Mouse (Mus musculus) thymus, postnatal 4 days (tissue): ENCODE data around the gene Efcab1.
"Not testable (repeated sequence)": the region's sequence is repeated elsewhere in the genome, so short reads cannot be mapped to it uniquely, and the experiment has no call there.

ENCODE experiments used
- DNase-seq: peaks from one replicate; pipeline ENCODE4 v3.0.0; 2021

Gene Efcab1

GRCm38 (mm10) chr16:14906393-14907100 lies at the start of gene Efcab1:
Efcab1 (plus strand) TSS chr16:14906606.
- no peak for DNase-seq

DNA sequence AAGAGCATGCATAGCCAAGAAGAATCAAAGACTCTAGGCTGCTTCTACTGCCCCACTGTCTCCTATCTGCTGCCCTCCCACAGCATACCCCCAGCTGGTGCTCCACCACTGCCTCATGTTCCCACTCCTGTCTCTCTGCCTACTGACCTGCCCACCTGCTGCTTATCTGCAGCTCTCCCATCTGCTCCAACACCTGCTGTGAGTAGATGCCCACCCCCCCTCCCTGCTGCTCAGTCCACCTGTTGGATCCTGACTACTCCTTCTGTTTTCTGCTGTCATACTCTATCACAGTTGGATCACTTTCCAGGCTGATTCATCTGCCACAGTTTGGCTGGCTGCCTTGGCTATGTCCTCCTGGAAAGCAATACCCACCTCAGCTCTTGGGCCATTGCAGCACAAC lies 47.0 kb upstream of the Efcab1 start:
- DNase-seq = no peak

GRCm38 (mm10) chr16:14884916-14885315 lies 21.5 kb upstream of the Efcab1 start:
- no peak for DNase-seq

GRCm38 (mm10) chr16:14885372-14885771 lies 21.0 kb upstream of the Efcab1 start:
- DNase-seq = no peak

DNA sequence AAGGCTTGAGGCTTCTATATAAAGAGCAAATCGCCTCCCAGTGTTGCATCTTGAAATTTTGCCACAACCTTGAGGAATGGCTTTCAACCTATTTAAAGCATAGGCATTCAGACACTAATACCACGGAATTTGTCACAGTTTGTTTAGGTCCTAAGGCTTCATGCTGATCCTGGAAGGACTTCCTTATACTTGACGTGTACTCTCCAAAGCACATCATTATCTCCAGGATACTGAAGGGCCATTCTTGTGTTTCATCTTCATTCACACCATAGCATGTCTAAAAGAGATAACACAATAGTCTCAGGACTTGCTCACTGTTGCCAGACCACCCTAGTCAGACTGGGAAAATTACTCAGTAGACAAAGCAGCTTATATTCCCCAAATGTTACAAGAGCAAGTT lies 13.9 kb upstream of the Efcab1 start:
- DNase-seq = no peak

DNA sequence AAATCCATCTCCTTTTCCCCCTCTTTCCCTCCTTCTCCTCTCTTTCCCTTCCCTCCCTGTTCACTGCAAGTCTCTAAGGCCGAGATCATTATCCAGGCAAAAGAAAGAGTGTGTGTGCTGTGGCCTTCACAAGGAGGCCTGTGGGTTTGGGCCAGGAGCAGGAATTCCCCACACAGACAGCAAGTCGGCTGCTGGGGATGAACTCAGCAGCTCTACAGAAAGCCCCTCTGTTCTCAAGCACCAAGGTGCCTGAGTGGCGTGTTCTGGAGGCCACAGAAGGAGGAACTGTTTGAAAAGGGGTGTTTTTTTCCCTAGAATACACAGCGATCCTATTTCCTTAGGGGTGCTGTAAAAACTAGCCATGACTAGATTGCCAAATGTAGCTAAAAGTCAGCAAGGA lies 12.5 kb upstream of the Efcab1 start:
- DNase-seq = no peak

DNA sequence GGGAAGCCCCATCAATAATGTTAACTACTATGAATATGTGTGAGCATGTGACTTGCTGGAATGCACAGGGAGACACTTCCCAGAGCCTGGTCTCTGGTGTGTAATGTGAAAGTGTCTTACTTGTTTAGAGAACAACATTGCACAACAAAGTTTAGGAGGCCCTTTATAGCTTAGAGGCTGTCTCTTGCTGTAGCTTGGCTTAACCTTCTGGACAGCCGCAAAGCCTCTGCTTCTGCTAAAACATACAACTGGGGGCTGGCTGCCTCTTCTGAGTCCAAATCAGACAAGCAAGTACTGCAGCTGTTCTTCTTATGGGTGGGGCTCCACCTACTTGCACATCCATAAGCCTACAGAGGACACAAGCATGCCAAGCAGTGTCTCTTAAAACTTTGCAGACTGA lies 11.7 kb upstream of the Efcab1 start:
- DNase-seq = no peak

GRCm38 (mm10) chr16:14895543-14895942 lies 10.9 kb upstream of the Efcab1 start:
- no peak for DNase-seq

DNA sequence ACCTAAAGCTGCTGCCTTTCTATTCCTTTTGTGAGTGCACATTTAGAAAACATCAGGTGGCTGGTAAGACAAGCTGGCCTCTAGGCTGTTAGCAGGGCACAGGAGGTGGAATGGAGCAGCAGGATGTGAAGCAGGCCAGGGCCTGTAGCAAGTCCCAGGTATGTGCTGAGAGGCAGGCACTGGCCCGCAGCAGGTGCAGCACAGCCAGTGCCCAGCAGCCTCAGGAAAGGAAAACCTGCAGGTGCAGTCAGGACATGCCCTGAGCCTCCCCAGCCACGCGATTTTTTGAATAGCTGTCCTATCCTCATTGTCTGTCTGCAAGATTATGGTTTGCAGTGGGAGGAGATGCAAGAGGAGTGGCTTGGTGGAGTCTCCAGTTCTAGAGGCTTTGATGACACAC lies 24.3 kb downstream of the Efcab1 start:
- DNase-seq = not testable (repeated sequence)

- not testable (repeated sequence) for DNase-seq
Measured at GRCm38 (mm10) chr16:14936478-14937166, 30.2 kb downstream of the Efcab1 start.

DNA sequence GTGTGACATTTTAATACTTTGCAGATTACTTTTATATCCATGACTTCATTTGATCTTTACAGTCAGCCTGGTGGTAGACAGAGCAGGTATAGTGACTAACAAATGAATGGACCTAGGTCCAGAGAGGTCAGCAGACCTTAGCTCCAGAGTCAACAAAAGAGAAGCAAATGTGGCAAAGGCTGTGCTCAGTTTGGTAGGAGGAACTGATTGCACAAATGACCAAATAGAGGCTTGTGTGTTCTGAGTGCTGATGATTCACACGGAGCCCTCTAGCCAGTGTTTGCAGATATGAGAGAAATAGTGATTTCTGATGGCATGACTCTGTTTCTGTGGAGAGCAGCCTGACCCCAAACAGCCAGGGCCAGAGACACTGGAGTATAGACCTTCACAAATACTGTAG lies 33.1 kb downstream of the Efcab1 start:
- DNase-seq = no peak

DNA sequence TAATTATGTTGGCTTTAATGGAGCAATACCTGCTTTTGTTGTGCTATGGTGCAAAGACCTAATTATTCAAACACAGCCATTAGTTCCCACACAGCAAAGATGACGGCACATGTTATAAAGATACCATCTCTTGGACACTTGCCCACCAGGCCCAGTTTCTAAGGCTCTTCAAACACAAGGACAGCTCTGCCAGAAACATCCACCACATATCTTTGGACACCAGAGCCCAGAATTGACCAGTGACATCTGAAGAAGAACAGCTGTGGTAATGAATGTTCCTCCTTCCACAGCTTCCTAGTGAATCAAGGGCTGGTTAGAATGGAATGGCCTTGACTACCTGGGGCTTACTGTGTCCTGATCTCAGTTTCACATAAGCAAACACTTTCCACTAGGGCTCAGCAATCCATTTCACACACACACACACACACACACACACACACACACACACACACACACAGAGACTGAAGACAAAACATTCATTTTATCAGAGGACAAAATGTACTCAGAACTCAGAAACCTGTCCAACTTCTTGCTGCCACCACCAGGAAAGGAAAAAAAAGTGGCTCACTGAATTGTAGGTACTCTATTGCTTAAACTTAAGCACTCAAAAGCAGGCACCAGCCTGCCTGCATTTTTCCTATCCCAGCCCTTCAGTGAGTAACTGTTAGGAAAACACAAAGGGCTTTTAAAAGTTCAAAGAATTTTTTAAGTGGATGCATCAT lies 33.7 kb downstream of the Efcab1 start:
- no peak for DNase-seq

DNA sequence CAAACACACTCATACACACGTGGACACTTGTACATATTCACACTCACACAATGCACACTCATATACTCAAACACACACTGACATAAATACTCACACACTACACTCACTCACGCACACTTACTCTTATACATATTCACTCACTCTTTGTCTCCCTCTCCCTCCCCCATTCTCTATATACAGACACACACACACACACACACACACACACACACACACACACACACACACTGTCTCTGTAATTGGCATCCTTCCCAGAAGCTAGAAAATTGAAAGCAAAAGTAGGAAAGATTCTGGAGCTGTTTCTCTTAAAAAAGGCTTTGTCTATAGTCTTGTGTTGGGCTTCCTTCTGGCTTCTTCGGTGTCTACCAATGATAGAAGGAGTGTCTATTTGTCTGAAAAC lies 34.5 kb downstream of the Efcab1 start:
- no peak for DNase-seq

- DNase-seq = no peak
Measured at GRCm38 (mm10) chr16:14943530-14943929, 37.1 kb downstream of the Efcab1 start.

- not testable (repeated sequence) for DNase-seq
Measured at GRCm38 (mm10) chr16:14947561-14947960, 41.2 kb downstream of the Efcab1 start.

DNA sequence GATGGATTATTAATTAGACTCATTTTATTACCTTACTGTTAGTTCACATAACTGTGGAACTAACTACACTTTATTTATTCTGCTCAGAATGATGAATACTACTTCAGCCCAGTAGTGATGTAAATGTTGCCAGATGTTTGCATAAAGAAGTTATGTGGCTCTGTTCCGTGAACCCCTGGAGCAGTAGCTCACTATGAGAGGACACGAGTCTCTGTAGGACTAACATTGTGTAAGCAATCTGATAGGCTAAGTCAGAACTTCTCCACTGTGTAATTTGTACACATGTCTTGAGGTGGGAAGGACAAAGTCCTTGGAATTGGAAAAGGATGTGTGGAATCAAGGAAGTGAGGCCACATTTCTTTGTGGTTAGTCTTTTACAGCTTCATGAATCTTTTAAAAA lies 45.5 kb downstream of the Efcab1 start:
- DNase-seq = no peak

- DNase-seq = no peak
Measured at GRCm38 (mm10) chr16:14959743-14960142, 53.3 kb downstream of the Efcab1 start.

DNA sequence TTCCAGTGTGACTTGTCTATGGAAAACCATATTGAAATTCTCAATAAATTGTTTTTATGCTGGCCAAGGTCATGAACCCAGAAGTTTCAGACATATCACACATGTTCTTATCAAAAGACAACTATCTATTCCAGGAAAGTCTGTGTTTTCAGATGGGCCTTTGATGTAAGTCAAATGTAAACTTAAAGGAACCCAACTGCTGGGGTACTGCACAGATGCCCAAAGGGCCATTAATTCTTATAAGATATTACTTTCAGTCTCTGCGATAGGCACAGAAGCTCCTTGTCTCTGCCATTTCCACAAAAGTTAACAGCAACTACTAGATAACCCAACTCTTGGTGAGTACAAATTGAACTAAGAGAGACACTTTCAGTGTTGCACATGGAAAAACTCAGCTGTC lies 67.3 kb downstream of the Efcab1 start:
- DNase-seq = no peak

DNA sequence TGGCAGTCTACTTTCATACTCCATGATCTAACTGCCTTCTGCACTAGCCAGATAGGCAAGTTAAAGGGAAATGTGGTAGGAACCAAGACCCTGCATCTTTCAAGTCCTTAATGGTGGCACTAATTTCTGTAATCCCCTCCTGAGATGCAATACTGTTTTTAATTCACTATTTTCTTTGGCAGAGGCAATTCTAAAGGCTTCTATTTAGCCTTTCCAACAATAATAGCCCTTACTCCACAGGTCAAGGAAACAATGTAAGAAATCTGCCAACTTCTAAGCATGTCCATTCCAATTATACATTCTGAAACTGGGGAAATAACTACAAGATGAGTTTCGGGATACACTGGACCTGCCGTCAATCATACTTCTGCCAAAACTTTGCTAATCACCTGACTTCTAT lies 72.8 kb downstream of the Efcab1 start:
- DNase-seq = no peak

GRCm38 (mm10) chr16:14989614-14990268 lies 83.3 kb downstream of the Efcab1 start:
- no peak for DNase-seq

GRCm38 (mm10) chr16:14991001-14991400 lies 84.6 kb downstream of the Efcab1 start:
- no peak for DNase-seq

DNA sequence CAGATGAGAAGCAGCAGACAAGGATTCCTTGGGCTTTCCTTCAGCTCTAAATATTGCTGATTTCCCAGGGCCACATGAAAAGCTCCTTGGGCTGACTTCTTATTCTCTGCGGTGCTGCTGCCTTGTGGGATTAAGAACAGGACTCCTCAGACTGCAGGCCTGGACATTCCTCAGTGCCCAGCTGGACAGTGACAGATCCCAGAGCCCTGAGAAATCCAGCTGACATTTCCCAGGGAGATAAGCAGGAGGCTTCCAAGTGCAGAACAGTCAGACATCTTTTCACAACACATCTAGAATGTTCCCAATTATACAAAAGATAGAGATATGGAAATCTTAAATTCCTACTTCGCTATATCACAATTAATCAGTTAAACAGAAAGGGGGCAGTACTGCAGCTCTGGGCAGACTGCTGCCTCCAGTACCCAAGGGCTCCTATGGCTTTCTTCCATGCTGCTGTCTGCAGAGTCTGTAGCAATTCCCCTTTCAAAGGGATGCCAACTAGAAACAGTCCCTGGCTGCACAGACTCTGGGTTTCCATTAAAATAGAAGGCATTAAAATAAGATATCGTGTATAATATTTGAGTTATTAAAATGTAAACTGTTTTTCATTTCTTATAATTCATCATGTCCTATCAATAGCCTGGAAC lies 86.2 kb downstream of the Efcab1 start:
- DNase-seq = no peak

- DNase-seq = no peak
Measured at GRCm38 (mm10) chr16:15014724-15015123, 108.3 kb downstream of the Efcab1 start.
